Mouse (Mus musculus) midbrain, embryonic 15.5 days (tissue): ENCODE measurements at regions not wholly inside any gene's neighbourhood (a gene's known extent, or its start where the extent isn't known, plus 50 kb on each side); places are given as distances from the start of the nearest gene placed in this dataset.

Experiments
- ATAC-seq: fragments of 200-750 bp; cut with Nextera tagmentation; replicated peaks from 2 replicates; pipeline ENCODE4 v1.8.0; 2017; ENCODE audit warnings: moderate TSS enrichment
- H3K27ac ChIP-seq: fragments of 300-500 bp; sonication (generic); 2 replicates; pipeline ENCODE4 v1.5.1; 2015; ENCODE audit warnings: mild to moderate bottlenecking, inconsistent platforms
- H3K27me3 ChIP-seq: fragments of 300-500 bp; sonication (generic); replicated peaks from 2 replicates; pipeline ENCODE4 v1.6.1; 2015; ENCODE audit warnings: inconsistent platforms
- H3K36me3 ChIP-seq: fragments of 300-500 bp; sonication (generic); replicated peaks from 2 replicates; pipeline ENCODE4 v1.6.1; 2015; ENCODE audit warnings: inconsistent platforms
- H3K4me1 ChIP-seq: fragments of 300-500 bp; sonication (generic); 2 replicates; pipeline ENCODE4 v1.6.1; 2015; ENCODE audit warnings: inconsistent platforms
- H3K4me2 ChIP-seq: fragments of 300-500 bp; sonication (generic); 2 replicates; pipeline ENCODE4 v1.6.1; 2015; ENCODE audit warnings: inconsistent platforms, mild to moderate bottlenecking, moderate library complexity
- H3K4me3 ChIP-seq: fragments of 300-500 bp; sonication (generic); 2 replicates; pipeline ENCODE4 v1.5.1; 2015; ENCODE audit warnings: mild to moderate bottlenecking, inconsistent platforms
- H3K9ac ChIP-seq: fragments of 300-500 bp; sonication (generic); 2 replicates; pipeline ENCODE4 v1.6.1; 2015; ENCODE audit warnings: mild to moderate bottlenecking, inconsistent platforms
- H3K9me3 ChIP-seq: fragments of 300-500 bp; sonication (generic); 2 replicates; pipeline ENCODE4 v1.6.1; 2016; ENCODE audit warnings: inconsistent platforms
- WGBS: fragments of 180-500 bp; shearing (Covaris S2); methylation state at CpG from one replicate; pipeline ENCODE4 v1.1.7; 2015; ENCODE audit warnings: mixed read lengths; 5-methylcytosine and 5-hydroxymethylcytosine counted together

DNA sequence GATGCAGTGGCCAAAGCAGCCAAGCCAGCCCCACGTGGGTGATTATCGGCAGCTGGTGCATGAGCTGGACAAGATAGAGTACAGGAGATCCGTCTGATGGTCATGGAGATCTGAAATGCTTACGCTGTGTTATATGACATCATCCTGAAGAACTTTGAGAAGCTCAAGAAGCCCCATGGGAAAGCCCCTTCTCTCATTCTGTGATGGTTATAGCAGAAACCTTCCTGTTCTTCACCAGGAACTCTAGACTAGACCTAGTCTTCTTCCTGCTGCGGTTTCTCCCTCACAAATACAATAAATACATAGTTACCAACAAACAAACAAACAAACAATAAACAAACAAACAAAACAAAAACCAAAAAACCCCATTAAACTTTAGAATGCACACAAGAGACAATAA lies 220.7 kb upstream of the Ptger4 start:
- Histone ChIP-seq H3K4me2 (no peak overlapping the region), H3K9me3 (no peaks in the 10 kb centered on the region), H3K27me3 (no peaks in the 10 kb centered on the region), H3K36me3 (no peaks in the 10 kb centered on the region), H3K27ac (no peak overlapping the region), H3K4me1 (no peaks in the 10 kb centered on the region), H3K9ac (no peak overlapping the region), H3K4me3 (no peak overlapping the region)
- ATAC-seq, result no peak
- WGBS, result 93% methylated on average over 5 of the region's 5 CpGs

DNA sequence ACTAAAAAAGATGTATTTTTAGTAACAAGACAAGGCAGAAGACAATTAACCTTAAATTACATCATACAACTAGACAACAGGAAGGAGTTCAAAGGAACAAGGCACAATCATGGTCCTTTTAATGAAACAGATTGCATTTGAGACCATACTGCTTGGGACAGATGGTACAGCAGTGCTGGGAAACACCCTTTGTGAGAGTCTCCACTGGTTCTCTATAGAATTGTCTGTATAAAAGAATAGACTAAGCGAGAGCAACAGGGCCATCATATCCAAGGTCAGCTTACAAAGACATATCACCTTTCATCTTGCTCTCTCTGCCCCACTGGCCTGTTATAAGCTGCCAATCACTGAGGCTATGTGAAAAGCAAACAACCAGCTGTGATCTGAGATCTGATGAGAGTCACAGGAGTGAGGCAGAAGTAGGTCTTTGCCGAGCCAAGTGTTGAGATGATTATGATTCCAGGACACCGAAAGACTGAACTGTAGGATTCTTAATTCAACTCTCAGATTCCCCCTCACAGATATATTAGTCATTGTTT lies 224.6 kb upstream of the Ptger4 start:
- Histone ChIP-seq H3K9me3 (no peaks in the 10 kb centered on the region), H3K9ac (no peak overlapping the region), H3K4me1 (no peaks in the 10 kb centered on the region), H3K4me2 (no peak overlapping the region), H3K27ac (no peak overlapping the region), H3K4me3 (no peak overlapping the region), H3K36me3 (no peaks in the 10 kb centered on the region), H3K27me3 (no peaks in the 10 kb centered on the region)
- peak; percentile 77 for ATAC-seq
- 55% methylated on average over 3 of the region's 3 CpGs for WGBS

DNA sequence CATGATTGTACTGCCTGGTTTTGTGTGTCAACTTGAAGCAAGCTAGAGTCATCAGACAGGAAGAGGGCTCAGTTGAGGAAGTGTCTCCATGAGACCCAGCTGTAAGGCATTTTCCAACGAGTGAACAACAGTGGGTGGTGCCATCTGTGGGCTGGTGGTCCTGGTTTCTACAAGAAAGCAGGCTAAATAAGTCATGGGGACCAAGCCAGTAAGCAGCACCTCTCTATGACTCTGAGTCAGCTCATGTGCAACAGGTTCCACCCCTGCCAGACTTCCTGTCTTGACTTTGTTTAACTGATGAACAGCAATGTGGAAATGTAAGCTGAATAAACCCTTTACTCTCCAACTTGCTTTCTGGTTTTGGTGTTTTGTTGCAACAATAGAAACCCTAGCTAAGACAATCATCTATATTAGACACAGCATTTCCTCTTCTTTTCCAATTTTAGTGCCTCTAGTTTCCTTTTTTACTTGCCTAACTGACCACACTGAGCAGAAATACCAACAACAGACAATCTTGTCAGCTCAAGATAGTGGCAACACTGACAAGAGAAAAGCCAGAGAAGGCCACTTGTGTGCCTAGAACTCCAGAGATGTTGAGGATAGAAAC lies 231.5 kb upstream of the Ptger4 start:
- Histone ChIP-seq H3K4me2 (no peak overlapping the region), H3K36me3 (no peaks in the 10 kb centered on the region), H3K4me1 (no peaks in the 10 kb centered on the region), H3K27ac (no peak overlapping the region), H3K9me3 (no peaks in the 10 kb centered on the region), H3K9ac (no peak overlapping the region), H3K4me3 (no peak overlapping the region), H3K27me3 (no peaks in the 10 kb centered on the region)
- WGBS, result 52% methylated on average over 1 of the region's 1 CpGs
- ATAC-seq, result no peak

DNA sequence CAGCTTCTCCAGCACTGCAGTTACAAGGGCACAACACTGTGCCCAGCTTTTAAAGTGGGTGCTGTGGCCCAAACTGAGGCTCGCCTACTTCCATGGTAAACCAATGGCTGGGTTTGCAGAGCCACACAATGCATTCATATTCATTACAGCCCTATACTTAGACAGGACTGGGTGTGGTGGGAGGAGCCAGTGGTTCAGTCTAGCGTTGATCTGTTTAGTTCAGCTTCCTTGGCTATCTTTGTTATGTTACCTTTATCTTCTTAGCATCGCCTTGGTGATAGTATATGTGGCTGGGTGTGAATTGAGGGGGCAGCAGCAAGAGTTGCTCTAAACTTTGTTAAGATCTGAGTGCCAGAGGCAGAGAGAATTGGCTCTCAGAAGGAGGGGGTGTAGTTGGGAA lies 249.3 kb upstream of the Ptger4 start:
- 63% methylated on average over 3 of the region's 3 CpGs for WGBS
- no peaks in the 10 kb centered on the region for H3K27me3 ChIP-seq
- H3K4me3 ChIP-seq, result no peak overlapping the region

DNA sequence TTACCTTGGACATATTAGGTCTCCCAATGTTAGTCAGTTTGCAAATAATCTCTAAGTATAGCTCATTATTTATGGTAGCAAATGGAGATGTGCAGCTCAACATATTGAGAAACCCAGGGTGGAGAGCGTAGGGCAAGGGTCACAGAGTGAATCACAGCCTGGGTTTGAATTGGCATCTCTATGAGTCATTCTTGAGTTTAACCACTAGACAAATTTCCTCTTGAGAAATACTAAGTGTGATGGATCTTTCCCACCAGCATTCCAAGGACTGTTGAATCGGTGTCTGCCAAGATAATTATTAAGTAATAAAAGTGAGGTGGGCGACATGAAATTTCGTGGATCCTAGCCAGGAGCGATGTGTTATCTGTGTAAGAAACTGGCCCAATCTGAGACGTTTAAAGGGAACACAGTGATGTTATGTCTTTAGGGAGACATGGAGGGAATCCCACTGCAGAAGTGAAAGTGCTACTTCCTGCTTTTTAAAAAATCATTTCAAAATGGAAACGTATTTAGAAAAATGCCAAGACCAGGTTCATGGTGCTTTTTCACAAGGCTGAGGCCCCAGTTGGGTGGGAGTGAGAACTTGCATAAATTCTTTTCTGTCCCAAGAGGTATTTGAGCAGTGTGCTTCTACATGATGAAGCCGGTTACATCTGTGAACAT lies 251.3 kb upstream of the Ptger4 start:
- Histone ChIP-seq H3K27ac (no peak overlapping the region), H3K4me3 (no peak overlapping the region), H3K9me3 (no peaks in the 10 kb centered on the region), H3K9ac (no peak overlapping the region), H3K27me3 (no peaks in the 10 kb centered on the region), H3K4me2 (no peak overlapping the region), H3K36me3 (no peaks in the 10 kb centered on the region), H3K4me1 (no peaks in the 10 kb centered on the region)
- no peak for ATAC-seq
- 89% methylated on average over 8 of the region's 8 CpGs for WGBS

More for the DNA sequence above, 249.3 kb upstream of the Ptger4 start:
- H3K36me3 ChIP-seq, result no peaks in the 10 kb centered on the region
- no peak overlapping the region for H3K27ac ChIP-seq
- no peak overlapping the region for H3K4me2 ChIP-seq
- H3K4me1 ChIP-seq, result no peaks in the 10 kb centered on the region
- ATAC-seq, result no peak
- no peak overlapping the region for H3K9ac ChIP-seq
- H3K9me3 ChIP-seq, result no peaks in the 10 kb centered on the region

DNA sequence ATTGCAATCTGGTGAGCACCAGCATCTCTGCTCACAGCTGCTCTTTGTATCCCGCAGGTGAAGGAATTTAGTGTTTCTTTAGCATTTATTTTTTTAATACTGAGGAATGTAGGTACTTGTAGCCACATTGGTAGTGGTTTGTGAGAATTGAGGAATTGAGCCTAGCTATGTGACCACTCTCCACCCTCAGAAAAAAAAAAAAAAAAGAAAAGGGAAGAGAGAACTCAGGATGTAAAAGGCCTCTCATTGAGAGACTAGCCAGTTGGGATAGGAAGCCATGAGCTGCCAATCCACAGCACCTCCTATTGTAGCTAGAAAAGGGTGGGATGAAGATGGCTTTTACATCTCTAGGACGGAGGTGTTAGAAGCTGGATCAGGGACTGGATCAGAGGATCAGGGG lies 252.0 kb upstream of the Ptger4 start:
- H3K9me3 ChIP-seq, result no peaks in the 10 kb centered on the region
- no peaks in the 10 kb centered on the region for H3K36me3 ChIP-seq
- no peak for ATAC-seq
- no peak overlapping the region for H3K9ac ChIP-seq
- no peak overlapping the region for H3K4me3 ChIP-seq
- H3K27ac ChIP-seq, result no peak overlapping the region
- H3K4me2 ChIP-seq, result no peak overlapping the region
- H3K4me1 ChIP-seq, result no peaks in the 10 kb centered on the region
- H3K27me3 ChIP-seq, result no peaks in the 10 kb centered on the region
- WGBS, result 93% methylated on average over 2 of the region's 2 CpGs

DNA sequence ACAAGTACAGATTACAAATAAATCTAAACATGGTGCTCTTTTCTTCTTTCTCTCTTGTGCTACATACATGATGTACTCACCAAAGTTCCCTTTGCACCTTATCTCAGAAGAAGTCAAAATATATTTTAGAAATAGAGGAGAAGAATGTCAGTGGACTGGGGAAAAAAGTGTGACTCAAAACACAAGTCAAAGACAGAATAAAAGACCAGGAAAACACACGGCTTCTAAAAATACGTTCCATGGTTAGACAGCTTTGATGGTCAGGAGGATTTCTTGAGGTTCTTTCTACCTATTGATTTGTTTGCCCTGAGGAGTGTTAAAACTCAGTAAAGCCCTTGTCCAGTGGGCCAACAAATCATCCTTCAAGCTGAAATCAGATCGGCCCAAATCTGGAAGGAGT lies 260.5 kb upstream of the Ptger4 start:
- Histone ChIP-seq H3K9me3 (no peaks in the 10 kb centered on the region), H3K4me1 (no peaks in the 10 kb centered on the region), H3K4me2 (no peak overlapping the region), H3K9ac (no peak overlapping the region), H3K36me3 (no peaks in the 10 kb centered on the region), H3K27me3 (no peaks in the 10 kb centered on the region), H3K4me3 (no peak overlapping the region), H3K27ac (no peak overlapping the region)
- ATAC-seq, result no peak
- 92% methylated on average over 3 of the region's 3 CpGs for WGBS

DNA sequence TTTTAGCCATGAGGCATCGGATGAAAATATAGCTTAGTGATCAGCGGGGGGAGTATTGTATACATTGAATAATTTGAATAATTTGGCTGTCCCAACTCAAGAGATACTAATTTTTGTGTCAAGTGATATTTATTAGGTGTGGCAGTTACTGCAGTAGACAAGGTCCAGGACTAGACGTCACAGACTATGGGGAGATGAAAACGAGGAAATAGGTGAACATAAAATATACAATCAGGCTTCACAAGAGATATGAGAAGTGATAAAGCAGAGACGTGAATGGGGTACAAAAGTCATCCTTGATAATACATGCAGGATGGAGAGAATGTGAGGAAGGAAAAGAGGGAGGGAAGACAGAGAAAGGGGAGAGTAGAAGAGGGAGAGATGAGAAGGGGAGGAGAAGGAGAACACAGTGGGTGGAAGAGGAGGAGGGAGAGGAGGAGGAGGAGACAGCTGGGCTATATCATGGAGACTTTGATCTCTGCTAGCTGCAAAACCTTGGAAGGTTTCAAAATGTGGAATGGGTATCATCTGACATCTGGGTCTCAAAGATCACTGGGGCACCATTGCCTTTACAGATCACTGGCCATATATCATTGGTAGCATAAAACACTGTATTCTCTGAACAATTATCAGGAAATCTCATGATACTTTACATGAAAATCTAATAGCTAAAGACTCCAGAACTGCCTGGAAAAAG lies 263.0 kb upstream of the Ptger4 start:
- Histone ChIP-seq H3K36me3 (no peaks in the 10 kb centered on the region), H3K4me3 (no peak overlapping the region), H3K27ac (no peak overlapping the region), H3K27me3 (no peaks in the 10 kb centered on the region), H3K9me3 (no peaks in the 10 kb centered on the region), H3K4me2 (no peak overlapping the region), H3K4me1 (no peaks in the 10 kb centered on the region), H3K9ac (no peak overlapping the region)
- no peak for ATAC-seq
- WGBS, result 90% methylated on average over 5 of the region's 5 CpGs

DNA sequence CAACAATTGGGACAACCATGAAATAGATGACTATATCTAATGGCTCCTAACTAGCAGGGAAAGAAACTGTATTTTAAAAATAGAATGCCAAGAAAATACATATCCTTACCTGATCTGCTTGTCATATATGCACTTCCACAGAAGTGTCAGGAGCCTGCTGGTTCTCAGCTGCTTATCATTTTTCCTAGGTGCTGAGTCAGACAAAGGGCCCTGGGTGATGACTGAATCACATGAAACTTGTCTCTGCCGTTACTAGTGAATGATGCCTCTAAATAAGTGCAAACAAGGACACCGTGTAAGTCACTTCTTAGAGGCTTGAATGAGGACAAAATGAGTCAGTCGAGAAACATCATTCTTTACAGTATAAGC lies 263.5 kb upstream of the Ptger4 start:
- Histone ChIP-seq H3K36me3 (no peaks in the 10 kb centered on the region), H3K4me1 (no peaks in the 10 kb centered on the region), H3K9me3 (no peaks in the 10 kb centered on the region), H3K27me3 (no peaks in the 10 kb centered on the region), H3K27ac (no peak overlapping the region), H3K9ac (no peak overlapping the region), H3K4me3 (no peak overlapping the region), H3K4me2 (no peak overlapping the region)
- ATAC-seq, result no peak
- WGBS, result 88% methylated on average over 3 of the region's 3 CpGs

DNA sequence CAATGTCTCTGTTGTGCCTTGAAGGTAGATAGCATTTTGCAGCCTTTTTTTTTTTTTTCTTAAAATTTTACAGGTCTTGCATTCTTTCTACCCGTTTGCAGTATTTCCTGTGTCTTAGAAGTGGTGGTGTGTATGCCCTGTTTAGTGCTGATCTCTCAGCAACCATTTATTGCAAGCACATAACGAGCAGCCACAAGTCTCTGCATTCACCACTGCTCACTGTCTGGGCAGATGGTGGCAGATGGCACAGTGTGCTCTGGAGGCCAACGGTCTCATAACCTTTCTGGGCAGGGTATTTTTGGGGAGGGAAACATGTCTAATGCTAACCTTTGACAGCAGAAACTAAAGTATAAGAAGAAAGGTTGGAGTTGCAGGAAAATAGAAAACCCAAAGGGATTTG lies 266.1 kb upstream of the Ptger4 start:
- no peaks in the 10 kb centered on the region for H3K27me3 ChIP-seq
- ATAC-seq, result no peak
- H3K9ac ChIP-seq, result no peak overlapping the region
- no peaks in the 10 kb centered on the region for H3K4me1 ChIP-seq
- no peak overlapping the region for H3K4me2 ChIP-seq
- no peak overlapping the region for H3K27ac ChIP-seq
- H3K9me3 ChIP-seq, result no peaks in the 10 kb centered on the region
- WGBS, result 61% methylated on average over 3 of the region's 3 CpGs
- H3K36me3 ChIP-seq, result no peaks in the 10 kb centered on the region
- no peak overlapping the region for H3K4me3 ChIP-seq

DNA sequence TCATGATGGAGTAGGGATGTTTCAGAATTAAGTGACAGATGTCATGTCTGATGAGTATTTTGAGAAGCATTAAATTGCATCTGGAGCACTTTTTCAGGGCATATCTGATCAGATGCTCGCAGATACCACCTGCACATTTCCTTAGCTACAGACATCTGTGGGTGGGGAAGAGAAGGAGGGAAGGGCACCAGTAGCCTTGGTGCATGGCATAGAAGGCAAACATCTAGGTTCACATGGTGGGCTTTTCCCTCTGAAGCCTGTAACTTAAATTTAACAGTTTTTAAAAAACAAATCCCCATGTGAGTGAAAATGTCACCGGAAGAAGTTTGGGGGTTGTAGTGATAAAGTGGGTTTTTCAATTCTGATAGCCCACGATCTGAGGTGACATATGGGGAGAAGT lies 267.1 kb upstream of the Ptger4 start:
- Histone ChIP-seq H3K9me3 (no peaks in the 10 kb centered on the region), H3K27ac (no peak overlapping the region), H3K4me3 (no peak overlapping the region), H3K36me3 (no peaks in the 10 kb centered on the region), H3K9ac (no peak overlapping the region), H3K27me3 (no peaks in the 10 kb centered on the region), H3K4me2 (no peak overlapping the region), H3K4me1 (no peaks in the 10 kb centered on the region)
- 91% methylated on average over 3 of the region's 3 CpGs for whole genome bisulfite sequencing
- no peak for ATAC-seq

DNA sequence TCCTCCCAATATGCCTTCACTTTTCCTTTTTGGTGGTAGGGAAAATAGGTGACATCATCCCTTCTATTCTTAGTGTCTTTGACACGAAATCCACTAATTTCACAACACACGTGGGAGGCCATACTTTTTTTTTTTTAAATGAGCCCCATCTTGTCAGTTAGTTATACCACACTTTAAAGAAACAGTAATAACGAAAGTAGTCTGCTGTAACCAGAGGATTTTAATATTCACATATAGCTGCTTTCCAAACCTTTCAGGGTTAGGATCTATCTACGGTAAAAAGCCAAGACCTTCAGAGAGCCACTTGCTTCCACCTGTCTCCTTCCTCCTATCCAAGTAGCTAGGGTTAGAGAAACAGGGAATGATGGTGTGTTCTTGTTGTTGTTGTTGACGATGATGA lies 268.6 kb upstream of the Ptger4 start:
- H3K27ac ChIP-seq, result no peak overlapping the region
- H3K4me2 ChIP-seq, result no peak overlapping the region
- H3K9ac ChIP-seq, result no peak overlapping the region
- H3K36me3 ChIP-seq, result no peaks in the 10 kb centered on the region
- no peaks in the 10 kb centered on the region for H3K27me3 ChIP-seq
- H3K4me3 ChIP-seq, result no peak overlapping the region
- no peaks in the 10 kb centered on the region for H3K4me1 ChIP-seq
- 88% methylated on average over 5 of the region's 5 CpGs for WGBS
- no peak for ATAC-seq
- H3K9me3 ChIP-seq, result no peaks in the 10 kb centered on the region

DNA sequence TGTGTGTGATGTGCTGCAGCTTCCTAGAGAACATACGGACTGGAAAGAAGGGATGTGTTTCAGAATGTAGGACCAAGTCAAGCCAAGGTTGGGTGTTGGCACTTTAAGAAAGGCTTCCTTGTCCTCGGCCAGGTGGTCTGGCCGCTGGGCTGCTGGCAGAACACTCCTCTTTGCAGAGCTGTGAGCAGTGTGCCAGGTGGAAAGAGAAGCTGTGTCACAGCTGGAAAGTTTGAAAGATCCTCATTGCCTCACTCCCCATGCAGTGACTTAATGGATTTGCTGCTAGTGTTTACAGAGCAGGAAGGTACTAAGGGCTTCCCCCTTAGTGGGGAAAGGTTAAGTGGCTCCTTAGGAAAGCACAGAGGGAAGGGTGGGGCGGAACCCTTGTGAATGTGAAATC lies 269.2 kb upstream of the Ptger4 start:
- H3K9me3 ChIP-seq, result no peaks in the 10 kb centered on the region
- 66% methylated on average over 4 of the region's 4 CpGs for WGBS
- no peak overlapping the region for H3K27ac ChIP-seq
- H3K27me3 ChIP-seq, result no peaks in the 10 kb centered on the region
- H3K9ac ChIP-seq, result no peak overlapping the region
- H3K36me3 ChIP-seq, result no peaks in the 10 kb centered on the region
- no peak overlapping the region for H3K4me2 ChIP-seq
- no peak overlapping the region for H3K4me3 ChIP-seq
- H3K4me1 ChIP-seq, result no peaks in the 10 kb centered on the region
- ATAC-seq, result no peak
